Mouse (Mus musculus) limb, embryonic 13.5 days (tissue): ENCODE results near the gene Gm43302. TPM values are rescaled to one million over a fixed set of nuclear protein-coding genes. Genes with fewer than 3 reads are reported as not detected.
"Not testable (repeated sequence)": the region's sequence is repeated elsewhere in the genome, so short reads cannot be mapped to it uniquely, and the experiment has no call there.

Source experiments
- ATAC-seq: fragments of 200-750 bp; cut with Nextera tagmentation; 2 replicates; pipeline ENCODE4 v1.8.0; 2017; ENCODE audit warnings: low read depth, moderate number of reproducible peaks, moderate TSS enrichment; ENCODE audit not compliant: low FRiP score
- H3K27ac ChIP-seq: fragments of 300-500 bp; sonication (generic); 2 replicates; pipeline ENCODE4 v1.5.1; 2015; ENCODE audit warnings: inconsistent platforms, mild to moderate bottlenecking, moderate library complexity
- H3K27me3 ChIP-seq: fragments of 300-500 bp; sonication (generic); 2 replicates; pipeline ENCODE4 v1.6.1; 2015; ENCODE audit warnings: mild to moderate bottlenecking, inconsistent platforms
- H3K36me3 ChIP-seq: fragments of 300-500 bp; sonication (generic); 2 replicates; pipeline ENCODE4 v1.6.1; 2015; ENCODE audit warnings: inconsistent platforms, mild to moderate bottlenecking, moderate library complexity
- H3K4me1 ChIP-seq: fragments of 300-500 bp; sonication (generic); 2 replicates; pipeline ENCODE4 v1.6.1; 2015; ENCODE audit warnings: inconsistent platforms
- H3K4me2 ChIP-seq: fragments of 300-500 bp; sonication (generic); replicated peaks from 2 replicates; pipeline ENCODE4 v1.6.1; 2015; ENCODE audit warnings: inconsistent platforms, mild to moderate bottlenecking, moderate library complexity
- H3K4me3 ChIP-seq: fragments of 300-500 bp; sonication (generic); 2 replicates; pipeline ENCODE4 v1.5.1; 2015; ENCODE audit warnings: moderate library complexity, mild to moderate bottlenecking, inconsistent platforms
- H3K9ac ChIP-seq: fragments of 300-500 bp; sonication (generic); 2 replicates; pipeline ENCODE4 v1.6.1; 2015; ENCODE audit warnings: mild to moderate bottlenecking, inconsistent platforms
- H3K9me3 ChIP-seq: fragments of 300-500 bp; sonication (generic); 2 replicates; pipeline ENCODE4 v1.6.1; 2016; ENCODE audit warnings: inconsistent platforms
- WGBS: fragments of 180-500 bp; shearing (Covaris S2); methylation state at CpG from one replicate; pipeline ENCODE4 v1.1.7; 2015; 5-methylcytosine and 5-hydroxymethylcytosine counted together
- polyA plus RNA-seq: library from polyadenylated mRNA; unstranded; fragments of >200 nt; fragmentation: Nextera tagmentation; extraction: Ambion mirVana; gene quantifications from 2 replicates; pipeline ENCODE4 v1.2.1, GENCODE M21; 2015

Gm43302 gene
- polyA plus RNA-seq = not detected in 2 replicates

- peak; percentile 76; the same call in 1 of the 2 replicates for ATAC-seq
- not testable (repeated sequence) for H3K36me3 ChIP-seq, H3K9me3 ChIP-seq, H3K4me1 ChIP-seq, H3K4me3 ChIP-seq, H3K27me3 ChIP-seq, H3K9ac ChIP-seq
- Histone ChIP-seq H3K4me2 (0 out of 2 replicates have a peak within 1 kb of the TSS, but pooled peaks have one; percentile 22), H3K27ac (0 out of 2 replicates have a peak within 1 kb of the TSS, but pooled peaks have one; percentile 28)
- WGBS = 42% methylated on average over 3 of the region's 3 CpGs
Measured at GRCm38 (mm10) chr5:105293226-105294165, at the start of gene Gm43302, which contains the start of gene Gbp6. TSS of gene Gm43302 (minus strand) at chr5:105293695. TSS of gene Gbp6 (minus strand) at chr5:105293698.

GRCm38 (mm10) chr5:105341281-105341680 lies 47.8 kb upstream of the Gm43302 start:
- H3K4me3 ChIP-seq = no peak overlapping the region
- no peaks in the 10 kb centered on the region for H3K9me3 ChIP-seq
- no peak overlapping the region for H3K4me2 ChIP-seq
- H3K27ac ChIP-seq = no peak overlapping the region
- H3K36me3 ChIP-seq = no peaks in the 10 kb centered on the region
- no peak for ATAC-seq
- H3K27me3 ChIP-seq = no peaks in the 10 kb centered on the region
- H3K4me1 ChIP-seq = 0 out of 2 replicates have a peak, but pooled peaks cover 2% of the 10 kb centered on the region
- no peak overlapping the region for H3K9ac ChIP-seq
- 78% methylated on average over 2 of the region's 2 CpGs for WGBS

- Histone ChIP-seq H3K9me3 (no peaks in the 10 kb centered on the region), H3K27ac (no peak overlapping the region), H3K27me3 (no peaks in the 10 kb centered on the region), H3K4me2 (no peak overlapping the region), H3K36me3 (no peaks in the 10 kb centered on the region), H3K4me3 (no peak overlapping the region), H3K9ac (no peak overlapping the region), H3K4me1 (no peaks in the 10 kb centered on the region)
- no peak for ATAC-seq
- WGBS = 60% methylated on average over 2 of the region's 2 CpGs
Measured at GRCm38 (mm10) chr5:105322543-105322942, 29.0 kb upstream of the Gm43302 start.

- Histone ChIP-seq H3K27me3 (no peaks in the 10 kb centered on the region), H3K4me2 (no peak overlapping the region), H3K36me3 (no peaks in the 10 kb centered on the region), H3K4me3 (no peak overlapping the region), H3K27ac (no peak overlapping the region), H3K4me1 (no peaks in the 10 kb centered on the region), H3K9me3 (peaks cover 3% of the 10 kb centered on the region; the same call in 1 of the 2 replicates), H3K9ac (no peak overlapping the region)
- no peak for ATAC-seq
- 74% methylated on average over 2 of the region's 2 CpGs for WGBS
Measured at GRCm38 (mm10) chr5:105310941-105311340, 17.4 kb upstream of the Gm43302 start.

GRCm38 (mm10) chr5:105309148-105309547 lies 15.7 kb upstream of the Gm43302 start:
- not testable (repeated sequence) for H3K9me3 ChIP-seq, H3K4me3 ChIP-seq, ATAC-seq, H3K9ac ChIP-seq, H3K27me3 ChIP-seq, H3K4me2 ChIP-seq, H3K27ac ChIP-seq, H3K36me3 ChIP-seq, H3K4me1 ChIP-seq
- WGBS = 65% methylated on average over 1 of the region's 1 CpGs

- H3K27me3 ChIP-seq, ATAC-seq, H3K4me2 ChIP-seq, H3K4me3 ChIP-seq, H3K36me3 ChIP-seq, H3K9me3 ChIP-seq, H3K9ac ChIP-seq, H3K27ac ChIP-seq, H3K4me1 ChIP-seq: not testable (repeated sequence)
Measured at GRCm38 (mm10) chr5:105306946-105307345, 13.5 kb upstream of the Gm43302 start.

- Histone ChIP-seq H3K4me2 (no peak overlapping the region), H3K27ac (no peak overlapping the region), H3K9me3 (peaks cover 3% of the 10 kb centered on the region; the same call in 1 of the 2 replicates), H3K4me3 (no peak overlapping the region), H3K27me3 (no peaks in the 10 kb centered on the region), H3K9ac (no peak overlapping the region), H3K36me3 (no peaks in the 10 kb centered on the region), H3K4me1 (no peaks in the 10 kb centered on the region)
- 88% methylated on average over 1 of the region's 1 CpGs for WGBS
- no peak for ATAC-seq
Measured at GRCm38 (mm10) chr5:105306159-105306581, 12.7 kb upstream of the Gm43302 start.

- not testable (repeated sequence) for ATAC-seq, H3K4me1 ChIP-seq, H3K27ac ChIP-seq, H3K27me3 ChIP-seq, H3K9ac ChIP-seq, H3K4me2 ChIP-seq, H3K4me3 ChIP-seq, H3K36me3 ChIP-seq, H3K9me3 ChIP-seq
- WGBS = 86% methylated on average over 4 of the region's 4 CpGs
Measured at GRCm38 (mm10) chr5:105305671-105306070, 12.2 kb upstream of the Gm43302 start.

- WGBS = 51% methylated on average over 4 of the region's 4 CpGs
- Histone ChIP-seq H3K27ac (no peak overlapping the region), H3K9ac (no peak overlapping the region), H3K36me3 (no peaks in the 10 kb centered on the region), H3K4me1 (no peaks in the 10 kb centered on the region), H3K4me2 (no peak overlapping the region), H3K9me3 (no peaks in the 10 kb centered on the region), H3K4me3 (no peak overlapping the region), H3K27me3 (no peaks in the 10 kb centered on the region)
- no peak for ATAC-seq
Measured at GRCm38 (mm10) chr5:105301963-105302362, 8.5 kb upstream of the Gm43302 start.

GRCm38 (mm10) chr5:105301531-105301930 lies 8.0 kb upstream of the Gm43302 start:
- 8% methylated on average over 2 of the region's 2 CpGs for WGBS
- Histone ChIP-seq H3K4me1 (no peaks in the 10 kb centered on the region), H3K9ac (no peak overlapping the region), H3K27ac (no peak overlapping the region), H3K4me2 (no peak overlapping the region), H3K36me3 (no peaks in the 10 kb centered on the region), H3K4me3 (no peak overlapping the region), H3K27me3 (no peaks in the 10 kb centered on the region), H3K9me3 (no peaks in the 10 kb centered on the region)
- ATAC-seq = no peak

GRCm38 (mm10) chr5:105295746-105296145 lies 2.3 kb upstream of the Gm43302 start:
- Histone ChIP-seq H3K4me2 (no peak overlapping the region), H3K27ac (no peak overlapping the region), H3K4me3 (no peak overlapping the region), H3K27me3 (no peaks in the 10 kb centered on the region), H3K36me3 (no peaks in the 10 kb centered on the region), H3K9ac (no peak overlapping the region), H3K4me1 (peaks cover 6% of the 10 kb centered on the region), H3K9me3 (no peaks in the 10 kb centered on the region)
- WGBS = 79% methylated on average over 3 of the region's 3 CpGs
- ATAC-seq = no peak

GRCm38 (mm10) chr5:105292492-105292891 lies 1.0 kb downstream of the Gm43302 start:
- peaks cover 6% of the 10 kb centered on the region for H3K4me1 ChIP-seq
- no peak overlapping the region for H3K4me3 ChIP-seq
- no peak for ATAC-seq
- no peaks in the 10 kb centered on the region for H3K27me3 ChIP-seq
- no peaks in the 10 kb centered on the region for H3K36me3 ChIP-seq
- WGBS = 91% methylated on average over 1 of the region's 1 CpGs
- no peaks in the 10 kb centered on the region for H3K9me3 ChIP-seq
- H3K27ac ChIP-seq = no peak overlapping the region
- no peak overlapping the region for H3K4me2 ChIP-seq
- H3K9ac ChIP-seq = no peak overlapping the region
